Mouse (Mus musculus): ENCODE measurements around the gene Dach1. TPM values are rescaled to one million over a fixed set of nuclear protein-coding genes. Genes with fewer than 3 reads are reported as not detected.

Gene Dach1
- 10 to 100 TPM; 30.0 to 39.2 TPM for total RNA-seq (2023)

GRCm38 (mm10) chr14:98169421-98170076 is at the start of gene Dach1:
Dach1 (minus strand) TSS chr14:98169765.

